Mouse (Mus musculus) liver, embryonic 14.5 days (tissue): Measurements from ENCODE around the gene Aldh5a1.

Experiments
- CTCF ChIP-seq: IDR thresholded peaks from 2 replicates; pipeline ENCODE4 v1.5.1; 2016; ENCODE audit warnings: antibody characterized with exemption, low read depth, control low read depth
- EP300 ChIP-seq: IDR thresholded peaks from 2 replicates; pipeline ENCODE4 v1.6.1; 2016; ENCODE audit warnings: antibody characterized with exemption, low read depth

- TF ChIP-seq CTCF: no peak
- TF ChIP-seq EP300: no peak
These were observed 15.2 kb upstream of the Aldh5a1 start for GRCm38 (mm10) chr13:24952659-24953058.
